Mouse (Mus musculus): ENCODE data around the gene Fhl4. TPM values are rescaled to one million over a fixed set of nuclear protein-coding genes. Genes with fewer than 3 reads are reported as not detected.
A peak's percentile ranks its signal among the peaks of the same experiment; 100 is the strongest.

Fhl4 gene
- polyA plus RNA-seq (2014; fragmentation: Nextera tagmentation; extraction: Ambion mirVana): 3.4 and 3.9 TPM in 2 replicates

GRCm38 (mm10) chr10:85102247-85103084 is at the start of gene Fhl4, which contains the start of gene Tmem263:
Gene Fhl4, minus strand, starts transcription at chr10:85102495.
Gene Tmem263, plus strand, starts transcription at chr10:85102627.
- no peaks in the 10 kb centered on the region for H3K36me3 ChIP-seq (ENCODE audit: control insufficient read depth, insufficient read depth, low read length)
- peak within 1 kb of the TSS; percentile 93 for H3K9ac ChIP-seq (ENCODE audit: low read length)
- peak within 1 kb of the TSS; percentile 94 for H3K4me3 ChIP-seq (ENCODE audit: low read depth, low read length)
- peaks cover 11% of the 10 kb centered on the region for H3K4me1 ChIP-seq (ENCODE audit: control insufficient read depth, insufficient read depth, low read length)
- WGBS: under 1% methylated on average over 81 of the region's 96 CpGs
- peak; percentile 97 for ATAC-seq
- H3K27me3 ChIP-seq (replicated peaks; ENCODE audit: control insufficient read depth, insufficient read depth, low read length): no peaks in the 10 kb centered on the region
- H3K9me3 ChIP-seq (replicated peaks; ENCODE audit: control insufficient read depth, low read length): no peaks in the 10 kb centered on the region
- H3K4me2 ChIP-seq (ENCODE audit: low read length): peak within 1 kb of the TSS; percentile 90
- peak; percentile 96 for DNase-seq (ENCODE audit: low spot score)
- H3K27ac ChIP-seq (ENCODE audit: low read depth, low read length): peak within 1 kb of the TSS; percentile 80

GRCm38 (mm10) chr10:85149226-85149625 is 46.9 kb upstream of the Fhl4 start:
- no peak overlapping the region for H3K4me2 ChIP-seq (ENCODE audit: low read length)
- H3K9me3 ChIP-seq (replicated peaks; ENCODE audit: control insufficient read depth, low read length): no peaks in the 10 kb centered on the region
- no peak overlapping the region for H3K4me3 ChIP-seq (ENCODE audit: low read depth, low read length)
- H3K27me3 ChIP-seq (replicated peaks; ENCODE audit: control insufficient read depth, insufficient read depth, low read length): no peaks in the 10 kb centered on the region
- DNase-seq (ENCODE audit: low spot score) (no peak), ATAC-seq (no peak)
- H3K9ac ChIP-seq (ENCODE audit: low read length): no peak overlapping the region
- H3K27ac ChIP-seq (ENCODE audit: low read depth, low read length): no peak overlapping the region
- H3K4me1 ChIP-seq (ENCODE audit: control insufficient read depth, insufficient read depth, low read length): no peaks in the 10 kb centered on the region
- H3K36me3 ChIP-seq (ENCODE audit: control insufficient read depth, insufficient read depth, low read length): peaks cover 23% of the 10 kb centered on the region
- 88% methylated on average over 5 of the region's 5 CpGs for WGBS

GRCm38 (mm10) chr10:85146282-85146681 is 44.0 kb upstream of the Fhl4 start:
- H3K4me2 ChIP-seq (ENCODE audit: low read length): no peak overlapping the region
- no peak for ATAC-seq
- H3K4me3 ChIP-seq (ENCODE audit: low read depth, low read length): no peak overlapping the region
- H3K36me3 ChIP-seq (ENCODE audit: control insufficient read depth, insufficient read depth, low read length): peaks cover 43% of the 10 kb centered on the region
- no peaks in the 10 kb centered on the region for H3K27me3 ChIP-seq (replicated peaks; ENCODE audit: control insufficient read depth, insufficient read depth, low read length)
- no peak for DNase-seq (ENCODE audit: low spot score)
- H3K27ac ChIP-seq (ENCODE audit: low read depth, low read length): no peak overlapping the region
- H3K9me3 ChIP-seq (replicated peaks; ENCODE audit: control insufficient read depth, low read length): no peaks in the 10 kb centered on the region
- 93% methylated on average over 14 of the region's 14 CpGs for WGBS
- no peak overlapping the region for H3K9ac ChIP-seq (ENCODE audit: low read length)
- H3K4me1 ChIP-seq (ENCODE audit: control insufficient read depth, insufficient read depth, low read length): no peaks in the 10 kb centered on the region

GRCm38 (mm10) chr10:85141465-85141864 is 39.2 kb upstream of the Fhl4 start:
- H3K4me1 ChIP-seq (ENCODE audit: control insufficient read depth, insufficient read depth, low read length): no peaks in the 10 kb centered on the region
- peaks cover 31% of the 10 kb centered on the region for H3K36me3 ChIP-seq (ENCODE audit: control insufficient read depth, insufficient read depth, low read length)
- ATAC-seq (no peak), DNase-seq (ENCODE audit: low spot score) (no peak)
- no peak overlapping the region for H3K4me2 ChIP-seq (ENCODE audit: low read length)
- H3K27ac ChIP-seq (ENCODE audit: low read depth, low read length): no peak overlapping the region
- H3K9me3 ChIP-seq (replicated peaks; ENCODE audit: control insufficient read depth, low read length): no peaks in the 10 kb centered on the region
- 91% methylated on average over 9 of the region's 9 CpGs for WGBS
- no peak overlapping the region for H3K4me3 ChIP-seq (ENCODE audit: low read depth, low read length)
- no peaks in the 10 kb centered on the region for H3K27me3 ChIP-seq (replicated peaks; ENCODE audit: control insufficient read depth, insufficient read depth, low read length)
- no peak overlapping the region for H3K9ac ChIP-seq (ENCODE audit: low read length)

- Histone ChIP-seq H3K9ac (ENCODE audit: low read length) (no peak overlapping the region), H3K4me2 (ENCODE audit: low read length) (no peak overlapping the region), H3K27ac (ENCODE audit: low read depth, low read length) (no peak overlapping the region), H3K4me3 (ENCODE audit: low read depth, low read length) (no peak overlapping the region), H3K36me3 (ENCODE audit: control insufficient read depth, insufficient read depth, low read length) (peaks cover 10% of the 10 kb centered on the region; the same call in 1 of the 2 replicates), H3K27me3 (replicated peaks; ENCODE audit: control insufficient read depth, insufficient read depth, low read length) (no peaks in the 10 kb centered on the region), H3K4me1 (ENCODE audit: control insufficient read depth, insufficient read depth, low read length) (no peaks in the 10 kb centered on the region), H3K9me3 (replicated peaks; ENCODE audit: control insufficient read depth, low read length) (no peaks in the 10 kb centered on the region)
- DNase-seq (ENCODE audit: low spot score) (no peak), ATAC-seq (no peak)
- WGBS: 94% methylated on average over 6 of the region's 6 CpGs
These were observed 34.3 kb upstream of the Fhl4 start for GRCm38 (mm10) chr10:85136573-85136972.

GRCm38 (mm10) chr10:85128453-85128852 is 26.2 kb upstream of the Fhl4 start:
- H3K4me1 ChIP-seq (ENCODE audit: control insufficient read depth, insufficient read depth, low read length): peaks cover 10% of the 10 kb centered on the region
- H3K27me3 ChIP-seq (replicated peaks; ENCODE audit: control insufficient read depth, insufficient read depth, low read length): no peaks in the 10 kb centered on the region
- DNase-seq (ENCODE audit: low spot score) (no peak), ATAC-seq (peak; percentile 9; the same call in 1 of the 2 replicates)
- peak overlapping the region; percentile 58; the same call in 1 of the 2 replicates for H3K4me3 ChIP-seq (ENCODE audit: low read depth, low read length)
- WGBS: 20% methylated on average over 7 of the region's 7 CpGs
- H3K27ac ChIP-seq (ENCODE audit: low read depth, low read length): 0 out of 2 replicates have a peak overlapping the region, but pooled peaks have one; percentile 14
- peaks cover 13% of the 10 kb centered on the region; the same call in 1 of the 2 replicates for H3K36me3 ChIP-seq (ENCODE audit: control insufficient read depth, insufficient read depth, low read length)
- peak overlapping the region; percentile 49 for H3K9ac ChIP-seq (ENCODE audit: low read length)
- H3K9me3 ChIP-seq (replicated peaks; ENCODE audit: control insufficient read depth, low read length): no peaks in the 10 kb centered on the region
- peak overlapping the region; percentile 72 for H3K4me2 ChIP-seq (ENCODE audit: low read length)

GRCm38 (mm10) chr10:85127395-85128287 is 25.3 kb upstream of the Fhl4 start, which contains the start of gene Mterf2:
Gene Mterf2, minus strand, starts transcription at chr10:85128027.
- no peaks in the 10 kb centered on the region for H3K9me3 ChIP-seq (replicated peaks; ENCODE audit: control insufficient read depth, low read length)
- peak within 1 kb of the TSS; percentile 58 for H3K4me3 ChIP-seq (ENCODE audit: low read depth, low read length)
- no peaks in the 10 kb centered on the region for H3K27me3 ChIP-seq (replicated peaks; ENCODE audit: control insufficient read depth, insufficient read depth, low read length)
- H3K4me1 ChIP-seq (ENCODE audit: control insufficient read depth, insufficient read depth, low read length): peaks cover 10% of the 10 kb centered on the region
- peaks cover 16% of the 10 kb centered on the region; the same call in 1 of the 2 replicates for H3K36me3 ChIP-seq (ENCODE audit: control insufficient read depth, insufficient read depth, low read length)
- H3K27ac ChIP-seq (ENCODE audit: low read depth, low read length): 0 out of 2 replicates have a peak within 1 kb of the TSS, but pooled peaks have one; percentile 14
- ATAC-seq (peak; percentile 100), DNase-seq (ENCODE audit: low spot score) (peak; percentile 100)
- WGBS: 7% methylated on average over 20 of the region's 20 CpGs
- peak within 1 kb of the TSS; percentile 72 for H3K4me2 ChIP-seq (ENCODE audit: low read length)
- H3K9ac ChIP-seq (ENCODE audit: low read length): peak within 1 kb of the TSS; percentile 75

- Histone ChIP-seq H3K36me3 (ENCODE audit: control insufficient read depth, insufficient read depth, low read length) (peaks cover 32% of the 10 kb centered on the region), H3K9me3 (replicated peaks; ENCODE audit: control insufficient read depth, low read length) (no peaks in the 10 kb centered on the region), H3K9ac (ENCODE audit: low read length) (no peak overlapping the region), H3K4me1 (ENCODE audit: control insufficient read depth, insufficient read depth, low read length) (peaks cover 10% of the 10 kb centered on the region), H3K27me3 (replicated peaks; ENCODE audit: control insufficient read depth, insufficient read depth, low read length) (no peaks in the 10 kb centered on the region), H3K4me3 (ENCODE audit: low read depth, low read length) (no peak overlapping the region), H3K27ac (ENCODE audit: low read depth, low read length) (no peak overlapping the region), H3K4me2 (ENCODE audit: low read length) (no peak overlapping the region)
- DNase-seq (ENCODE audit: low spot score) (no peak), ATAC-seq (no peak)
- 86% methylated on average over 13 of the region's 13 CpGs for WGBS
These were observed 22.9 kb upstream of the Fhl4 start for GRCm38 (mm10) chr10:85125184-85125583.

All from forebrain, embryonic 14.5 days (tissue).